Mouse (Mus musculus): ENCODE measurements at regions not wholly inside any gene's neighbourhood (a gene's known extent, or its start where the extent isn't known, plus 50 kb on each side); places are given as distances from the start of the nearest gene placed in this dataset.

DNA sequence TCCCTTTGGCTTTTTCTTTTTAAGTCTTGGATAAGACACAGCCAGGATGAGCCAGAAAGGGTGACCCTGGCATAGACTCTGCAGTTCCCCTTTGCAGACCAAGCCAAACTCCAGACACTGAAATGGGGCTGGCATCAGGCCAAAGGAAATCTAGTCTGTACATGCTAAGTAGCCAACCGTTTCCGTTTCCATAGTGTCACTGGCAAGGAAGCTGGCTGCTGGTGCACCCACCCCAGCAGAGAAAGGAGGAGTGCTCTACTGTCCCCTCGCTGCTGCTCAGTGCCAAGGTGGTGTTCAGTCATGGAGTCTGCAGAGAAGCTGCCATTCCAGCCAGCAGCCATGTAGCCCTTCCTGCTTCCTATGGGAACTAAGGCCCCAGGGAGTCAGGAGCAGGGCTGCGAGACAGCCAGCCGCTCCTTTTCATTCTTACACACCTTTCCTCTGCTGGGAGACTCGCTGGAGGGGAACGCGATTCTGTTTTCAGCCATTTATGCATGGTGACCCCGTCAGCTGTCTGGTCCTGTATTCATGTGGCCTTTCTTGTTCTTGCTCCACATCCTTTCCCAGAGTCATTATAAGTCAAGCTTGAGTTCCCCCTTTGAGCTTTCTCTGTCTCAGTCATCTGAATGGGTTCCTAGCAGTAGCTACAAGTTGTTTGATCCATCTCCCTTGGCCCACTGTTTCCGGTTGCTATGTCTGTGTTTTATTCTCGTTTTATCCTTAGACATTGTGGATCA, 341.3 kb downstream of the Ankrd50 start:
- TF ChIP-seq POLR2A (IDR thresholded peaks at IDR 0.05; ENCODE audit: insufficient read depth, low read depth, low read length), result no peak
- TF ChIP-seq CTCF (IDR thresholded peaks at IDR 0.05; ENCODE audit: insufficient read depth, low read depth, low read length), result no peak
